Mouse (Mus musculus) midbrain, postnatal 0 days (tissue): ENCODE measurements around the gene Cdh4. TPM values are rescaled to one million over a fixed set of nuclear protein-coding genes. Genes with fewer than 3 reads are reported as not detected.

ENCODE experiments used
- ATAC-seq: fragments of 200-750 bp; cut with Nextera tagmentation; 2 replicates; pipeline ENCODE4 v1.8.0; 2017; ENCODE audit warnings: moderate number of reproducible peaks, mild to moderate bottlenecking, moderate TSS enrichment, moderate library complexity; ENCODE audit not compliant: low FRiP score
- DNase-seq: peaks from one replicate; pipeline ENCODE4 v3.0.0-alpha.2; 2015; ENCODE audit warnings: low spot score
- H3K27ac ChIP-seq: fragments of 300-500 bp; sonication (generic); 2 replicates; pipeline ENCODE4 v1.5.1; 2014; ENCODE audit warnings: low read depth, mild to moderate bottlenecking, low read length, mixed read lengths
- H3K27me3 ChIP-seq: fragments of 300-500 bp; sonication (generic); 2 replicates; pipeline ENCODE4 v1.6.1; 2014; ENCODE audit warnings: low read length, control low read depth, mixed read lengths; ENCODE audit not compliant: insufficient read depth
- H3K36me3 ChIP-seq: fragments of 300-500 bp; sonication (generic); 2 replicates; pipeline ENCODE4 v1.6.1; 2014; ENCODE audit warnings: low read length, control low read depth, mixed read lengths; ENCODE audit not compliant: insufficient read depth
- H3K4me1 ChIP-seq: fragments of 300-500 bp; sonication (generic); 2 replicates; pipeline ENCODE4 v1.6.1; 2014; ENCODE audit warnings: mild to moderate bottlenecking, control low read depth, antibody characterized with exemption, low read length, mixed read lengths; ENCODE audit not compliant: insufficient read depth
- H3K4me2 ChIP-seq: fragments of 300-500 bp; sonication (generic); 2 replicates; pipeline ENCODE4 v1.6.1; 2014; ENCODE audit warnings: low read depth, mild to moderate bottlenecking, low read length, mixed read lengths; ENCODE audit not compliant: poor library complexity, severe bottlenecking
- H3K4me3 ChIP-seq: fragments of 300-500 bp; sonication (generic); 2 replicates; pipeline ENCODE4 v1.5.1; 2014; ENCODE audit warnings: low read depth, mild to moderate bottlenecking, low read length, moderate library complexity
- H3K9ac ChIP-seq: fragments of 300-500 bp; sonication (generic); replicated peaks from 2 replicates; pipeline ENCODE4 v1.6.1; 2014; ENCODE audit warnings: mild to moderate bottlenecking, low read length, moderate library complexity, mixed read lengths; ENCODE audit not compliant: poor library complexity, severe bottlenecking
- H3K9me3 ChIP-seq: fragments of 300-500 bp; sonication (generic); 2 replicates; pipeline ENCODE4 v1.6.1; 2016; ENCODE audit warnings: low read length, control low read depth
- CTCF ChIP-seq: IDR thresholded peaks from 2 replicates; pipeline ENCODE4 v1.5.1; 2016; ENCODE audit warnings: antibody characterized with exemption, mild to moderate bottlenecking
- WGBS: fragments of 180-500 bp; shearing (Covaris S2); extraction: QIAGEN DNeasy Blood & Tissue Kit; methylation state at CpG from one replicate; pipeline ENCODE4 v1.1.7; 2014; 5-methylcytosine and 5-hydroxymethylcytosine counted together
- polyA plus RNA-seq: library from polyadenylated mRNA; unstranded; fragments of >200 nt; fragmentation: Nextera tagmentation; extraction: Ambion mirVana; gene quantifications from 2 replicates; pipeline ENCODE4 v1.2.1, GENCODE M21; 2015
- total RNA-seq: library from RNA; depleted of rRNA; stranded (reverse); fragments of >200 nt; gene quantifications from 2 replicates; pipeline ENCODE4 v1.2.3, GENCODE M21; 2014

Cdh4 gene
- total and polyA plus RNA-seq, 2 experiments from 2014 or later, result 64.9 to 86.6 TPM

- no peaks in the 10 kb centered on the region for H3K27me3 ChIP-seq
- no peak overlapping the region for H3K27ac ChIP-seq
- H3K4me3 ChIP-seq, result no peak overlapping the region
- 98% methylated on average over 2 of the region's 2 CpGs for WGBS
- H3K9me3 ChIP-seq, result no peaks in the 10 kb centered on the region
- H3K9ac ChIP-seq, result no peak overlapping the region
- DNase-seq (no peak), ATAC-seq (no peak)
- TF ChIP-seq CTCF, result no peak
- H3K4me2 ChIP-seq, result no peak overlapping the region
- peaks cover 5% of the 10 kb centered on the region; the same call in 1 of the 2 replicates for H3K36me3 ChIP-seq
- H3K4me1 ChIP-seq, result no peaks in the 10 kb centered on the region
Measured at GRCm38 (mm10) chr2:179896949-179897348, 454.7 kb downstream of the Cdh4 start.

- 52% methylated on average over 12 of the region's 12 CpGs for WGBS
- Histone ChIP-seq H3K27ac (no peak overlapping the region), H3K9ac (no peak overlapping the region), H3K36me3 (peaks cover 28% of the 10 kb centered on the region), H3K4me3 (no peak overlapping the region), H3K4me2 (no peak overlapping the region), H3K27me3 (no peaks in the 10 kb centered on the region), H3K4me1 (no peaks in the 10 kb centered on the region), H3K9me3 (no peaks in the 10 kb centered on the region)
- DNase-seq (no peak), ATAC-seq (no peak)
- TF ChIP-seq CTCF, result no peak
Measured at GRCm38 (mm10) chr2:179912911-179913310, 470.7 kb downstream of the Cdh4 start.

GRCm38 (mm10) chr2:179913349-179913748 is 471.1 kb downstream of the Cdh4 start:
- Histone ChIP-seq H3K36me3 (peaks cover 28% of the 10 kb centered on the region), H3K9me3 (no peaks in the 10 kb centered on the region), H3K4me3 (no peak overlapping the region), H3K4me1 (no peaks in the 10 kb centered on the region), H3K4me2 (no peak overlapping the region), H3K27me3 (no peaks in the 10 kb centered on the region), H3K9ac (no peak overlapping the region), H3K27ac (no peak overlapping the region)
- no peak for ATAC-seq
- WGBS, result 42% methylated on average over 15 of the region's 15 CpGs
- no peak for TF ChIP-seq CTCF
- DNase-seq, result no peak

- Histone ChIP-seq H3K9me3 (no peaks in the 10 kb centered on the region), H3K4me3 (no peak overlapping the region), H3K4me1 (no peaks in the 10 kb centered on the region), H3K36me3 (peaks cover 28% of the 10 kb centered on the region), H3K4me2 (no peak overlapping the region), H3K9ac (no peak overlapping the region), H3K27me3 (no peaks in the 10 kb centered on the region), H3K27ac (no peak overlapping the region)
- ATAC-seq (no peak), DNase-seq (peak; percentile 19)
- WGBS, result 69% methylated on average over 2 of the region's 2 CpGs
- peak; percentile 70 for TF ChIP-seq CTCF
Measured at GRCm38 (mm10) chr2:179914246-179914645, 472.0 kb downstream of the Cdh4 start.

GRCm38 (mm10) chr2:179916877-179917673 is 474.8 kb downstream of the Cdh4 start:
- 28% methylated on average over 5 of the region's 5 CpGs for WGBS
- Histone ChIP-seq H3K4me2 (no peak overlapping the region), H3K36me3 (peaks cover 38% of the 10 kb centered on the region), H3K4me3 (no peak overlapping the region), H3K9ac (no peak overlapping the region), H3K27me3 (no peaks in the 10 kb centered on the region), H3K27ac (0 out of 2 replicates have a peak overlapping the region, but pooled peaks have one; percentile 39), H3K4me1 (no peaks in the 10 kb centered on the region), H3K9me3 (no peaks in the 10 kb centered on the region)
- TF ChIP-seq CTCF, result peak; percentile 87
- peak; percentile 50; the same call in 1 of the 2 replicates for ATAC-seq
- peak; percentile 78 for DNase-seq

- Histone ChIP-seq H3K4me1 (no peaks in the 10 kb centered on the region), H3K36me3 (peaks cover 48% of the 10 kb centered on the region), H3K27ac (no peak overlapping the region), H3K4me3 (no peak overlapping the region), H3K9ac (no peak overlapping the region), H3K9me3 (no peaks in the 10 kb centered on the region), H3K27me3 (no peaks in the 10 kb centered on the region), H3K4me2 (no peak overlapping the region)
- 82% methylated on average over 4 of the region's 4 CpGs for WGBS
- no peak for TF ChIP-seq CTCF
- DNase-seq (no peak), ATAC-seq (no peak)
Measured at GRCm38 (mm10) chr2:179920042-179920441, 477.8 kb downstream of the Cdh4 start.
